Mouse (Mus musculus): Measurements from ENCODE around the gene Retreg3. TPM values are rescaled to one million over a fixed set of nuclear protein-coding genes. Genes with fewer than 3 reads are reported as not detected.

Gene Retreg3
- total RNA-seq, 1 experiment from 2014 or later = 97.1 TPM

GRCm38 (mm10) chr11:101085617-101086322 lies 33.9 kb downstream of the Retreg3 start:
- no peak for ATAC-seq (ENCODE audit: extremely low read depth, insufficient number of reproducible peaks, low FRiP score, poor library complexity, severe bottlenecking)

- no peak for ATAC-seq (ENCODE audit: extremely low read depth, insufficient number of reproducible peaks, low FRiP score, poor library complexity, severe bottlenecking)
Observed at GRCm38 (mm10) chr11:101084811-101085210, 34.9 kb downstream of the Retreg3 start.

- ATAC-seq (ENCODE audit: extremely low read depth, insufficient number of reproducible peaks, low FRiP score, poor library complexity, severe bottlenecking) = no peak
Observed at GRCm38 (mm10) chr11:101084246-101084645, 35.4 kb downstream of the Retreg3 start.

- ATAC-seq (ENCODE audit: extremely low read depth, insufficient number of reproducible peaks, low FRiP score, poor library complexity, severe bottlenecking) = no peak
Observed at GRCm38 (mm10) chr11:101083083-101083697, 36.5 kb downstream of the Retreg3 start.

GRCm38 (mm10) chr11:101082208-101083082 lies 37.2 kb downstream of the Retreg3 start, which contains the start of gene Coasy:
Coasy (plus strand) TSS chr11:101082565.
- ATAC-seq (ENCODE audit: extremely low read depth, insufficient number of reproducible peaks, low FRiP score, poor library complexity, severe bottlenecking) = peak; percentile 67

GRCm38 (mm10) chr11:101081659-101082058 lies 38.0 kb downstream of the Retreg3 start:
- no peak for ATAC-seq (ENCODE audit: extremely low read depth, insufficient number of reproducible peaks, low FRiP score, poor library complexity, severe bottlenecking)

- no peak for ATAC-seq (ENCODE audit: extremely low read depth, insufficient number of reproducible peaks, low FRiP score, poor library complexity, severe bottlenecking)
Observed at GRCm38 (mm10) chr11:101080421-101080820, 39.3 kb downstream of the Retreg3 start.

GRCm38 (mm10) chr11:101079746-101080145 lies 39.9 kb downstream of the Retreg3 start:
- no peak for ATAC-seq (ENCODE audit: extremely low read depth, insufficient number of reproducible peaks, low FRiP score, poor library complexity, severe bottlenecking)

GRCm38 (mm10) chr11:101078121-101078520 lies 41.6 kb downstream of the Retreg3 start, which contains the start of gene Hsd17b1:
Hsd17b1 (plus strand) TSS chr11:101078411.
- no peak for ATAC-seq (ENCODE audit: extremely low read depth, insufficient number of reproducible peaks, low FRiP score, poor library complexity, severe bottlenecking)

- ATAC-seq (ENCODE audit: extremely low read depth, insufficient number of reproducible peaks, low FRiP score, poor library complexity, severe bottlenecking) = no peak
Observed at GRCm38 (mm10) chr11:101071810-101072428, 47.8 kb downstream of the Retreg3 start.

GRCm38 (mm10) chr11:101070987-101071386 lies 48.7 kb downstream of the Retreg3 start:
- no peak for ATAC-seq (ENCODE audit: extremely low read depth, insufficient number of reproducible peaks, low FRiP score, poor library complexity, severe bottlenecking)

GRCm38 (mm10) chr11:101070189-101070527 lies 49.5 kb downstream of the Retreg3 start:
- no peak for ATAC-seq (ENCODE audit: extremely low read depth, insufficient number of reproducible peaks, low FRiP score, poor library complexity, severe bottlenecking)

- peak; percentile 79 for ATAC-seq (ENCODE audit: extremely low read depth, insufficient number of reproducible peaks, low FRiP score, poor library complexity, severe bottlenecking)
Observed at GRCm38 (mm10) chr11:101069391-101070188, 50.1 kb downstream of the Retreg3 start, which contains the start of gene Naglu. Naglu (plus strand) TSS chr11:101070012.

GRCm38 (mm10) chr11:101066549-101067412 lies 52.9 kb downstream of the Retreg3 start:
- ATAC-seq (ENCODE audit: extremely low read depth, insufficient number of reproducible peaks, low FRiP score, poor library complexity, severe bottlenecking) = peak; percentile 43; the same call in 1 of the 2 replicates

GRCm38 (mm10) chr11:101065002-101065401 lies 54.7 kb downstream of the Retreg3 start:
- ATAC-seq (ENCODE audit: extremely low read depth, insufficient number of reproducible peaks, low FRiP score, poor library complexity, severe bottlenecking) = no peak

GRCm38 (mm10) chr11:101064462-101064861 lies 55.2 kb downstream of the Retreg3 start:
- ATAC-seq (ENCODE audit: extremely low read depth, insufficient number of reproducible peaks, low FRiP score, poor library complexity, severe bottlenecking) = no peak

GRCm38 (mm10) chr11:101063676-101064327 lies 55.9 kb downstream of the Retreg3 start:
- peak; percentile 66 for ATAC-seq (ENCODE audit: extremely low read depth, insufficient number of reproducible peaks, low FRiP score, poor library complexity, severe bottlenecking)
